Mouse (Mus musculus) ES-CJ7 (cell line): ENCODE results near the gene Fxyd3.
A peak's percentile ranks its signal among the peaks of the same experiment; 100 is the strongest.

Experiments used
- DNase-seq: peaks from one replicate; pipeline ENCODE4 v3.0.0; 2011; ENCODE audit warnings: low read depth, low spot score

The Fxyd3 gene

DNA sequence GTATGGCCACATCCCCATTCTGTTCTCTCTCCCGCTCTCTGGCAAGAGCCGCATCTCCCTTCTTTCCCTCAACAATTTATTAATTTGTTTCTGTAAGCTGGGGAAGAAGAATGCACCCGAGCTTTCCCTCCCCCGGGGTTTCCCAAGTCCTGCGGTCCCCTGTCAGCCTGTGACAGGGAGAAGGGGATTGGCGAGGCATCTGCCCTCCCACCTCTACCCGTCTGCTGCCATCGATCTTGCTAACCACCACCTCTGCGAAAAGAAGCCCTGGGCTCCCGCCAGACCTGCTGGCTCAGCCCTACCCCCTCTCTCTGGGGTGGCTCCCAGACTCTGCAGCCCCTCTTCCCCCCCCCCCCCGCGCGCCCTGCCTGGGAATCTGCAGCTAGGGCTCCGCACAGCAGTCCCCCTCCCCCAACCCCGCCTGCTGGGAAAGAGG is 26.6 kb downstream of the Fxyd3 start:
- DNase-seq: no peak

DNA sequence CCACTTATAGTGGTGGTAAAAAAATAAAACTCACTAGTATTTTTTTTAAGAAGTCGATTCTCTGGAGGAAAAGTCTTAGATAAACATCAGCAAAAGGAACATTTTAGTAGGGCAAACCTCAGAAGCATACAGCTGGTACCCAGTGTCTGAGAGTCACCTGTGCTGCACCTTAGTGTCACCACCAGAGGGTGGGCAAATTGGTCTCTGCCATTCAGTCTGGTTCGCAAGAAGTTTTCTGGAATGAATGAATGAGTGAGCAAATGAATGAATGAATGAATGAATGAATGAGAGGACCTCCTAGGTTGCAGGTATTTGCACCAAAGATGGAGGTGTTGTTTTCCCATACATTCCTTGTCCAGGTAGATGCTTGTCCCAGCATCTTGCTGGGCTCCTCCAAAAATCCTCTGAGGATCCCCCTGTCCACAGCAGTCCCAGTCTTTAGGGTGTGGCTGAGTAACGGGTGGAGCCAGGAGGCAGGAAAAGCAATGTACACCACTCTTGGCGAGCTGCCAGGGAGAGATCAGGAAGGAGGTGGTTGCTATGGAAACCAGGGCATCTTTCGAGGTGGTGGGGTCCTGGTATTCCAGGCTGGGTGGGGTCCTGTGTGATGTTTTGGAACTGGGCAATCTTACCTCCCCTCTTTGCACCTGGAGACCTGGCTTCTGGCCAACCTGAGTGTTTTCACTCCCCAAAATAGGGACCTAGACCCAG is 27.2 kb downstream of the Fxyd3 start:
- DNase-seq: peak; percentile 63

DNA sequence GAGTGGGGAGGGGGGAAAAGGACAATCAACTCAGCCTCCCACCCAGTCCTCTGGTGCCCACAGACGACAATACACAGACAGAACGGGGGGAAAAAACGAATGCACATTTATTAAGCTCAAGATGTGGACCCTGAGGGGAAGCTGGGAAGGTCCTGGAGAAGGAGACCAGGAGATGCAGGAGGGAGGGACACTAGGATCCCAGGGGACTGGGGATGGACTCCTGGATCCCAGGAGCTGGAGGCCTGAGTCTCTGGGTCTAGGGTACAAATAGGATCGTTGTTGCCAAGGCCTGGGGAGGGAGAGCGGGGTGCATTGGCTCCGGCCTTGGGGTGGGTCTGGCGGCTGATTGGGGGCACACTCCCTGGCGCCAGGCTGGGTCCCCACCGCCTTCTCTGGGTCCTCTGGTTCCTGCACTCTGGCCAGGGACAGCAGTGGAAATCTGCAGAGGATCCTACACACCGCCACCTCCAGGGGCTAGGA is 34.0 kb downstream of the Fxyd3 start, which contains the start of gene Fxyd5:
Fxyd5 (minus strand) TSS at position 51 of the 480 bp plus-strand sequence.
- no peak for DNase-seq

GRCm38 (mm10) chr7:31041662-31042315 is 34.7 kb downstream of the Fxyd3 start:
- DNase-seq: no peak

- no peak for DNase-seq
Measured at GRCm38 (mm10) chr7:31041023-31041407, 35.5 kb downstream of the Fxyd3 start.

- DNase-seq: no peak
Measured at GRCm38 (mm10) chr7:31040281-31041022, 36.1 kb downstream of the Fxyd3 start.

DNA sequence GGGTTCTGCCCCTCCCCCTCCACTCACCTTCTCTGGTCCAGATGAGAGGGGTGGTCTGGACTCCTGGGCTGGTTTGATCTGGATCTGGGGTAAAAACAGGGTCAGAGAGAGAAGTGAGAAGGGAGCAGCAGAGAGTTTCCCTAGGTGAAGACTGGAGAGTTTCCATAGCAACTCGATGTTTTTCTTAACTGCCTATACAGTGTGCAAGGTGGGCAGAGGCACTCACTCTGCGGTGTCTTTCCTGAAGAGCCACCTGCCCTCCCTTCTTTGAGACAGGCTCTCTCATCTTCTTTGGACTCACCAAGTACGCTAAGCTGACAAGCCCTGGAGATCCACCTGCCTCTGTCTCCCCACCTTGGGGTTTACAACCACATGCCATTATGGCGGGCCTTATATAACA is 37.5 kb downstream of the Fxyd3 start:
- DNase-seq: peak; percentile 42

- no peak for DNase-seq
Measured at GRCm38 (mm10) chr7:31037675-31038074, 38.8 kb downstream of the Fxyd3 start.

GRCm38 (mm10) chr7:31036917-31037316 is 39.6 kb downstream of the Fxyd3 start:
- DNase-seq: peak; percentile 51

DNA sequence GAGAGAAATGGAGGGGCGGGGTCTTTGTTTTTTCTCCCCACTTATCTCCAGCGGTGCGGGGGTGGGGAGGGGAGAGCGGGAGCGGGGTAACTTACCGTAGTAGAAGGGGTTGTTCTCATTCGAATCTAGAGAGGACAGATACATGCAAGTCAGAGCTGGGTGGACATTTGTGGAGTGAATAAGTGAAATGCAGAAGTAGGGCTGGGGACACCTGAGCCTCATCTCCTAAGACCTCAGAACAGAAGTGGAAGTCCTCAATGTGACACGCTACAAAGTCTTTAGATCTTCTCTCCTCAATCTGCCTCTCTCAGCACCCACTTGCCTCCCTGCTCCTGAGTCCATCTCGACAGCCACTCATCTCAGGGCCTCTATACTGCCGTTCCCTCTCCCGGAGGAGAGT is 41.2 kb downstream of the Fxyd3 start:
- DNase-seq: no peak

GRCm38 (mm10) chr7:31034789-31035188 is 41.7 kb downstream of the Fxyd3 start:
- peak; percentile 36 for DNase-seq

- DNase-seq: no peak
Measured at GRCm38 (mm10) chr7:31033409-31034165, 42.9 kb downstream of the Fxyd3 start.

DNA sequence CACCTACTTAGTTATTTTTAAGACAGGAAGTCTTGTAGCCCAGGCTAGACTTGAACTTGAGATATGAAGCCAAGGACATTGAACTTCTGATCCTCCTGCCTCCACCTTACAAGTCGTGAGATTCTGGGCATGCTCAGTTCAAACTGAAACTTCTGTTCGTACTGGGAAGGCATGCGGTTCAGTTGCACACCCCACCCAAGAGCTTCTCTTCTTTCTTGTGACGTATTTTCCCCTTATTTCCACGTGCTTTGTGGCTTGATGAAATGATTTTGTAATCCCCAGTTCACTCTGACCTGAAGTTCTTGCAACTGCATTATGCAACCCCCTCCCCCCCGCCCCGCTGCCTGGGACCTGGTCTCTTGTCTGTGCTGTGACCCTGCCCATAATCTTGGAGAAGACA is 44.8 kb downstream of the Fxyd3 start:
- DNase-seq: no peak

GRCm38 (mm10) chr7:31030717-31031116 is 45.8 kb downstream of the Fxyd3 start:
- peak; percentile 79 for DNase-seq

DNA sequence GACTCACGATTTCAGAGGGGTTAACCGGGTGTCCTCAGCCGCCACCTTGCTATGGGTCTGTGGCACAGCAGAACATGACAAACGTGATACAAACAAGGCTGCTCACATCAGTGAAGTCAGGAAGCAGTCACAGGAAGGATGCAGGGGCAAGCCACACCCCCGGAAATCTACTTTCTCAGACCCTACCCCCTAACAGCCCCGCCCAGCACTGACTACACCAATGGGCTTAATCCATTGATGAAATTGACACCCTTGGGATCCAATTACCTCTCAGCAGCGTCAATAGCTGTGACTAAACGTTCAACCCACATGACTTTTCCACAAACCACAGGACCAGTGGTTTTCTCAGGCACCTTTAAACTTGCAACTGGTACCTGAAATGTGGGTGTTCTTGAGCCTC is 47.9 kb downstream of the Fxyd3 start:
- peak; percentile 73 for DNase-seq
